Mouse (Mus musculus) cerebellum, adult 2 months (tissue): ENCODE data around the gene Sftpd. TPM values are rescaled to one million over a fixed set of nuclear protein-coding genes. Genes with fewer than 3 reads are reported as not detected.

Experiments used
- DNase-seq, 2 experiments: peaks; one replicate each; pipeline ENCODE4 v3.0.0; 2021
- H3K27ac ChIP-seq: fragments of 200-500 bp; 2 replicates; pipeline ENCODE4 v1.5.1; 2012; ENCODE audit warnings: low read length, control low read depth, inconsistent platforms; ENCODE audit not compliant: insufficient read depth
- H3K27me3 ChIP-seq: fragments of 200-500 bp; 2 replicates; pipeline ENCODE4 v1.6.1; 2012; ENCODE audit warnings: inconsistent platforms, mild to moderate bottlenecking, low read length, moderate library complexity; ENCODE audit not compliant: control insufficient read depth, insufficient read depth
- H3K4me1 ChIP-seq: fragments of 200-500 bp; 2 replicates; pipeline ENCODE4 v1.6.1; 2011; ENCODE audit warnings: low read length; ENCODE audit not compliant: control insufficient read depth, insufficient read depth
- H3K4me3 ChIP-seq: fragments of 200-500 bp; replicated peaks from 2 replicates; pipeline ENCODE3; 2011; ENCODE audit warnings: mild to moderate bottlenecking, low read depth, low read length, control low read depth; ENCODE audit not compliant: insufficient read depth
- CTCF ChIP-seq: fragments of 200-500 bp; IDR thresholded peaks from 2 replicates; pipeline ENCODE4 v1.5.1; 2011; ENCODE audit warnings: low read depth, mild to moderate bottlenecking, control low read depth, low read length, moderate library complexity, borderline replicate concordance; ENCODE audit not compliant: insufficient read depth
- POLR2A ChIP-seq: fragments of 200-500 bp; IDR thresholded peaks from 2 replicates; pipeline ENCODE4 v1.6.1; 2011; ENCODE audit warnings: low read length, control low read depth, borderline replicate concordance; ENCODE audit not compliant: insufficient read depth
- WGBS: fragments of 180-500 bp; shearing (Covaris S2); methylation state at CpG from one replicate; pipeline ENCODE4 v1.1.7; 2018; 5-methylcytosine and 5-hydroxymethylcytosine counted together
- polyA plus RNA-seq: library from polyadenylated mRNA; depleted of rRNA; stranded (reverse); fragments of >200 nt; gene quantifications from 2 replicates; pipeline ENCODE4 v1.2.3, GENCODE M21; 2012

Sftpd gene
- polyA plus RNA-seq, 1 experiment: not detected

DNA sequence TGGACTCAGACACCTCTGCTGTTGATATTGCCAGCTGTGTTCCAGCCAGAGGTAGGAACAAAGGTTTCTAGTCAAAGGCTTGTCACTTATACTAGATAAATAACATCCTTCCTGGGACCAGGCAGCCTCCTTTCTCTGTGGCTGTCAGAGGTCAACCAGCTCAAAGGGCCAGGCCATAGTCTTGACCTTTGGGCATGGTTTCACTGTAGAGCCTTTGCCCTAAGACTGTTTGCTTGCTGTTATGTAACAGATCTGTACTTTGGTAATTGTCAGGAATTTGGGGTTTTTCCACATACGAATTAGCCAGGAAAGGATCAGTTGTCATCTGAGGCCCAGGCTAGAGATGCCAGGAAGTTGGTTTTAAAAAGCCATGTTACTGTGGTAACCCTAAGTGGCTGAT, 24.2 kb downstream of the Sftpd start:
- no peak overlapping the region for H3K4me3 ChIP-seq
- H3K27ac ChIP-seq: no peak overlapping the region
- 58% methylated on average over 1 of the region's 1 CpGs for WGBS
- no peaks in the 10 kb centered on the region for H3K4me1 ChIP-seq
- no peaks in the 10 kb centered on the region for H3K27me3 ChIP-seq
- DNase-seq: no peak
- TF ChIP-seq POLR2A (no peak), CTCF (no peak)

DNA sequence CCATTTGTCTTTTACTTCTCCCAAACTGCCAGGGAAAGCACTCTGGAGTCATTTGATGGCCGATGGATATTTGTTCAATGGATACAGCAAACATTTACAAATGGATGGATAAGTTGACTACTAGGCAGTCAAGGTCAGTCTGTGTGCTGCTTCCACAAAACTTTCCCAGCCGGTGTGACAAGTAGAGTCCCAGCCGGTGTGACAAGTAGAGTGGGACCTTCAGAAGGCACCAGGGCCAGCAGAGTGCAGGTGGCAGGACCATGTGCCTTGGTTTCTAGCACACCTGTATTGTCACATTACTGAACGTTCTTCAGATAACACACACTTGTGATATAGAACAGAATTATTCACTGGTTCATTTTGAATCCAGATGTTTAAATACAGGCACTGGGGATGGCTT, 24.9 kb downstream of the Sftpd start:
- no peaks in the 10 kb centered on the region for H3K27me3 ChIP-seq
- H3K4me1 ChIP-seq: no peaks in the 10 kb centered on the region
- H3K4me3 ChIP-seq: no peak overlapping the region
- TF ChIP-seq POLR2A: no peak
- no peak for TF ChIP-seq CTCF
- no peak for DNase-seq
- no peak overlapping the region for H3K27ac ChIP-seq
- 89% methylated on average over 4 of the region's 4 CpGs for WGBS

DNA sequence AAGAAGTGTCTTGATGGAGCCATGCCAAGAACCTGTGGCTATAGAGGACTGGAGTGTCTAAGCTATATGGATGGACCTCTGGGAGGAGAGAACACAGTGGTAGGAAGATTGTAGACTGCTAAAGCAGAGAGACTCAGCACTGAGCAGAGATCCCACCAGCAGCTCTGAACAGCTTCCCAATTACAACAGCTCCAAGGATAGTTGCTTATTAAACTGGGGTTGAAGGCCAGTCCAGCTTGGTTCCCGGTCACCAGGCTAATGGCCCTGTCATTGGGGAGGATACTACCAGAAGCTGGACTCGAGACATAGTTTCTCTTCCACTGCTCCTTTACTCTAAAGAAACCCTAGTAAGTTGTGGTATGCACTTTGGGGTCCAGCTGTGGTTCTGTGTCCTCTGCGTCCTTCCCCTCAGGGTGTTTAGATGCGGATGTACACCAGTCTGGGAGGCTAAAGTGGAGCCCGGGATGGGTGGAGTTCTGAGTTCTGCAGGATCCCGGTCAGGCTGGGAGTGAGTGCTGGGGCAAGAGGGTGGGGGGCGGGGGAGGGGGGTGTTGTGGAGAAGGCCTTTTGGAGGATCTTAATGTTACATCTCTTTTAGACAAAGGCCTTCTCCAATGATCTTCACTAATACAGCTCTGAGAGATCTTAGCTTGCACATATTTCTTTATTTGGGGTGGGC, 33.6 kb downstream of the Sftpd start, which contains the start of gene Mbl1:
Gene Mbl1, plus strand, starts transcription at position 239 of the 679 bp plus-strand sequence.
- WGBS: 85% methylated on average over 7 of the region's 7 CpGs
- Histone ChIP-seq H3K27me3 (no peaks in the 10 kb centered on the region), H3K27ac (no peak within 1 kb of the TSS), H3K4me3 (no peak within 1 kb of the TSS), H3K4me1 (no peaks in the 10 kb centered on the region)
- no peak for TF ChIP-seq POLR2A
- no peak for TF ChIP-seq CTCF
- DNase-seq: no peak

DNA sequence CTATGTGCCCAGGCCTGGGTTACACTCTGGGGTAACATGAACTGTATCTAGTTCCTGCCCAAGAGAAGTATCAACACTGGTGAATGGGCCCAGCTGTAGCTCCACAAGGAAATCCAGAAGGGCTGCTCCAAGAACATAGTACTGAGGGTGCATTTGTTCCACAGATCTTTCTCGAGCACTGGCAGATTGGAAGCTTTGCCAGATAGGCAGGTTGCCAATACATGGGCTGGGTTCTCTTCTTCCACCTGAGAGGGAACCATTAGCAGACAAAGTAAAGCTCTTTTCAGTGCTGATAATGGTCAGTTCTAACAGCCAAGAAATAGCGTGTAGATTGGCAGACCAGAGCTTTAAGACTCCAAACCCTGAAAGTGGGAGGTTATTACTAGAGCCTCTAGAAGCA, 37.6 kb downstream of the Sftpd start:
- H3K4me1 ChIP-seq: no peaks in the 10 kb centered on the region
- H3K27me3 ChIP-seq: no peaks in the 10 kb centered on the region
- no peak overlapping the region for H3K4me3 ChIP-seq
- no peak for DNase-seq
- no peak overlapping the region for H3K27ac ChIP-seq
- WGBS: 49% methylated on average over 2 of the region's 2 CpGs
- TF ChIP-seq POLR2A (no peak), CTCF (no peak)

DNA sequence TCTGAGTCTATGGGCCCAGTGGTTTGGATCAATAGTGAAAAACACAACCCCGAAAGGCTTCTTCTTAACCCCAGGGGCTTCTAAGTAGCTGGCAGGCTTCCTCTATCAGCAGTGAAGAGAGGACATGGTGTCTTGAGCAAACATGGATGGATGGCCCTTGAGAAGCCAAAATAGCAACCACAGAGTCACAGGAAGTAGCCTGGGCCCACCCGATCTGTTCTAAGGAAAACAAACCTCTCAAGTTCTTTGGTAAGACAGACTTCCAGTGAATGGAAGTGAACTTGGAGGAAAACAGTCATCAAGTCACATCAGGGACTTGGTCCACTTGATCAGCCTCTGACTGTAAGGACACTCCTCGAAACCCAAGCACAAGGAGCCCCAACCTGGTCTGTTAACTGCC, 38.0 kb downstream of the Sftpd start:
- Histone ChIP-seq H3K27ac (no peak overlapping the region), H3K4me3 (no peak overlapping the region), H3K27me3 (no peaks in the 10 kb centered on the region), H3K4me1 (no peaks in the 10 kb centered on the region)
- 83% methylated on average over 3 of the region's 3 CpGs for WGBS
- no peak for DNase-seq
- TF ChIP-seq CTCF (no peak), POLR2A (no peak)

DNA sequence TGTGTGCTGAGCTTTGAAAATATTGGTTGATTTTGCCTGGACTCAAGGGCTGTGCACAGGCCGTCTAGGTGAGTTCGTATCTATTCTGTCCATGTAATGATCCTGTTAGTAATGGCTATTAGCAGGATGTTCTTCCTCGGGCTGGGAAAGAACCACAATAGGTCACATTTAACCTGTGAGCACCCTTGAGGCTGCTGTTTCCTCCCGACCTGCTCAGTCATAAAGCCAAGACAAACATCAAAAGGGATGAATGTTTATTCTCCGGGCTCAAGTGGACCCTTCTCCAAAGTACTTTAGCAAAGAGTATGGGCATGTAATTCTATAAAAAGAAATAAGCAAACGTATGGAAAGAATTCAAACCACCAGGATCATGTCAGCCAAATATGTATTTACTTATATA, 38.9 kb downstream of the Sftpd start:
- no peaks in the 10 kb centered on the region for H3K27me3 ChIP-seq
- H3K4me3 ChIP-seq: no peak overlapping the region
- 74% methylated on average over 6 of the region's 6 CpGs for WGBS
- TF ChIP-seq POLR2A (no peak), CTCF (no peak)
- no peak for DNase-seq
- no peaks in the 10 kb centered on the region for H3K4me1 ChIP-seq
- no peak overlapping the region for H3K27ac ChIP-seq

DNA sequence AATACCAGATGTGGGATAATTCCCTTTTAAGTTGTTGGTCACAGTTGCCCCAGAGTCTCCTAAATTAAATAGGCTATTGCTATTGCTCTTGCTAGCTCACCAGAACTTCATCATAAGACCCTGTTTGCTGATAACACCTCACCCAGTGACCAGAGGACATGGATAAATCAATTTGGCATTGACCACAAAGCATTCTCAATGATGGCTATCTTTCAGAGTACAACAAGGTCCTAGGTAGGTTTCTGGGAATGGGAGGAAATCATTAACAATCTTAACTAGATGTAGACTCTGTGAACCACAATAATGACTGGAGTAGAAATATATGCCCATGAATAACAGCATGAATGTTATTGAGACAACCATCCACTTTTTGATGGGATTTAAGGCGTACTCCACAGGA, 44.3 kb downstream of the Sftpd start:
- WGBS: 80% methylated on average over 1 of the region's 1 CpGs
- no peaks in the 10 kb centered on the region for H3K27me3 ChIP-seq
- no peak overlapping the region for H3K27ac ChIP-seq
- no peak overlapping the region for H3K4me3 ChIP-seq
- no peak for DNase-seq
- no peak for TF ChIP-seq POLR2A
- no peak for TF ChIP-seq CTCF
- H3K4me1 ChIP-seq: no peaks in the 10 kb centered on the region

DNA sequence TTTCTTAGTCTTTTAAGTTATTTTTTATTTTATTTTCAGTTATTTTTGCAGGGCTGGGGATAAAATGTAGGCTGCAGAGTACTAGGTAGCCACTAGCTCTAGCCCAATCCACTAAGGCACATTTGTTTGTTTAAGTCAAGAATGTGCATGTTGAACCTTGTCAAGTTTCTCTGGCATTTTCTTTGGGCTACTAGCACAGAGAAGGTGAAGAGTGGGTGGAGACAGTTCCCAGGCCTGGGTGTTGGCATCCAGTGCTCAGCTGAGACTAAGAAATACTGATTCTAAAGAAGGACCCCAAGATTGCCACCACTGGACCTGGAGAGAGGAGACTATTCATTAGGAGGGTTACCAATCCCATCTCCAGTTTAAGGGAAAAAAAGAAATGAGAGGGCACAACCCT, 47.9 kb downstream of the Sftpd start:
- no peaks in the 10 kb centered on the region for H3K4me1 ChIP-seq
- no peak overlapping the region for H3K27ac ChIP-seq
- H3K4me3 ChIP-seq: no peak overlapping the region
- TF ChIP-seq POLR2A (no peak), CTCF (no peak)
- no peaks in the 10 kb centered on the region for H3K27me3 ChIP-seq
- DNase-seq: no peak
